Mouse (Mus musculus) layer of hippocampus, adult 8-10 months (tissue): ENCODE measurements around the gene Pf4. TPM values are rescaled to one million over a fixed set of nuclear protein-coding genes. Genes with fewer than 3 reads are reported as not detected.
"Not testable (repeated sequence)": the region's sequence is repeated elsewhere in the genome, so short reads cannot be mapped to it uniquely, and the experiment has no call there.

Source experiments
- DNase-seq, 2 experiments: peaks; one replicate each; pipeline ENCODE4 v3.0.0; 2022; ENCODE audit warnings: low spot score in 2 of 2
- microRNA-seq, 2 experiments: library from miRNA; unstranded; fragments of <30 nt; microRNA quantifications; one replicate each; pipeline ENCODE4 v1.2.0; 2022
- total RNA-seq, 4 experiments: library from RNA; stranded (reverse); gene quantifications; 2 replicates each; pipeline ENCODE4 v1.2.4; 2022

The Pf4 gene
- total RNA-seq, 4 experiments from 2014 or later, result 2.8 to 3.1 (median 2.9) TPM

DNA sequence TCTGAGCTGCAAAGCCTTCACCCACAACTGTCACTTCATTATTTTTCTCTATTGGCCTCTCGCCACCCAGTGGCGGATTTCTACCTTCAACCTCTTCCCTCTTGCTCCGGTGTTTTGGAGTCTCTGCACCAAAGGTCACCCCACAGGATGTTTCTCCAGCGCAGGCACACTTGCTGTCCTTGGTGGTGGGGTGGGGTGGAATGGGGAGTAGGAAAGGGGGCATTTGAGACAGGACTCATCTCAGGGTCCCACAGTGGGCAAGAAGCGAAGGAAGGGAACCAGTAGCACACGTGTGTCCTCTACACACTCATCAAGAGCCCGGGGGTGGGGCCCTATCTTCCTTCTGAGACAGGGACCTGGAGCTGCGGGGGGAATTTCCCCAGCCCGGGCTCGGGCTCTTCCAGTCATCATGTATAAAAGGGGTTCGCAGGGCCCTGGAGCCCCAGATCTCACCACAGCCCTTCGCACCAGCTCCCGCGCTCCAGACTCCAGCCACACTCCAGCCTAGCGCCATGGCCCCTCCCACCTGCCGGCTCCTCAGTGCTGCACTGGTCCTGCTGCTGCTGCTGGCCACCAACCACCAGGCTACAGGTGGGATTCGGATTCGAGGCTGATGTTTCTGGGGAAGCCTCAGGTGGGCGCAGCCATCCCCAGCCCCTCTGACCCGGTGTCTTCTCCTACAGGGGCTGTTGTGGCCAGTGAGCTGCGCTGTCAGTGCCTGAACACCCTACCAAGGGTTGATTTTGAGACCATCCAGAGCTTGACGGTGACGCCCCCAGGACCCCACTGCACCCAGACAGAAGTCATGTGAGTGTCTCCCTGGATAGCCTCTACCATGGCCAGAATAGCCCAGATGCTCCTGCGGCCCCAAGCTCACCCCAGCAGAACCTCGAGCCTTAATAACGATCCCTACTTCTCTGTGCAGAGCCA lies 13.7 kb downstream of the Pf4 start, which contains the start of gene Cxcl3:
Gene Cxcl3 (plus strand): TSS at position 445 of the 930 bp plus-strand sequence.
- no peak for DNase-seq

DNA sequence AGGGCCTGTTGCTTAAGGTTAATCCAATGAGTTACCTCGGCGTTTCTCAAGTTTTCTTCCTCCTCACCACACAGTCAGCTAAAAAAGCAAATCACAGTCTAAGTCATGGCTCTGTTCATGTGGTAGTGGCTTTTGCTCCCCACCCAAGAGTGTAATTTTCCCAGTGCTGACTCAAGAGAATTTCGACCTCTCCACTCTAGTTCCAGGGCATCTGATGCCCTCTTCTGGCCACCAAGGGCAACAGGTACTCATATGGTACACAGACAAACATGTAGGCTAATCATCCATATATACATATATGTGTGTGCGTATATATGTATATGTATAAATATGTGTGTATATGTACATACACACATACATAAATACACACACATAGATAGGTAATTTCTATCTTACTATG lies 15.9 kb downstream of the Pf4 start:
- DNase-seq, result no peak

- no peak for DNase-seq
These were observed 17.3 kb downstream of the Pf4 start for GRCm38 (mm10) chr5:90789306-90790073.

GRCm38 (mm10) chr5:90790074-90790502 lies 17.9 kb downstream of the Pf4 start:
- no peak for DNase-seq

DNA sequence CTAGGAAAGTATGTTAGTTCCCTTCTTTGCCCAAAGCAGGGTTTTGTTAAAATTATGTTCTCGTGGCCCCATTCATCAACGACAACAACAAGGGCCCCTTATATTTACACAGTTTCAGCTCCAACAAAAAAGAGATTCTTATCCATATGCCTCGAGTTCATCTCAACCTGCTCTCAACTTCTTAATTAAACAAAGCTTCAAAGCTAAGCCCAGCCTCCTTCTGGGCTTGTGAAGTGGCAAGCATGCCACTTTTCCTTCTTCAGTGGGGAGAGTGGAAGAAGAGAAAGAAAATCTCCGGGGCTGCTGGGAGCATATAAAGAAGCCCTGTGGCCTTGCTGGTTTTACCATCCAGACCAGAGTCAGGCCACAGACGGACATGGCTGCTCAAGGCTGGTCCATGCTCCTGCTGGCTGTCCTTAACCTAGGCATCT lies 22.0 kb downstream of the Pf4 start, which contains the start of gene Cxcl15:
Gene Cxcl15 (plus strand): TSS at position 340 of the 431 bp plus-strand sequence.
- no peak for DNase-seq

GRCm38 (mm10) chr5:90795392-90795791 lies 23.2 kb downstream of the Pf4 start:
- not testable (repeated sequence) for DNase-seq

GRCm38 (mm10) chr5:90804574-90804973 lies 32.3 kb downstream of the Pf4 start:
- no peak for DNase-seq

DNA sequence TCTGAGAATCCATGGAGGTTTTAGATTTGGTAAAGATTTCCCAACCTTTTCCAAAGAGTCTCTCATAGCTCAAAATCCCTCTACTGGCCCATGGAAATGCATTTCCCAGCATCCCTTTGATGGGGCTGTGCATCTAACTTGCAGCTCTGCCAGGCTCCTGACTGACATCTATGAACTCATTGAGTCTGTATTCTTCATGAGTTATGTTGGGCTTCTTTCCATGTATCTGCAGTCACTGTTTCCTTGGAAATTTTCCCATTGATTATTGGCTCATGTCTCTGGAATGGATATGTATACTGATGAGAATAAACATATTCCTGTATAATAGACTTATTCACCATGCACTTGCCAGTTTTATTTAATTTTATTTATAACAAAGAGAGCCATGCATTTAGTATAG lies 33.8 kb downstream of the Pf4 start:
- no peak for DNase-seq

DNA sequence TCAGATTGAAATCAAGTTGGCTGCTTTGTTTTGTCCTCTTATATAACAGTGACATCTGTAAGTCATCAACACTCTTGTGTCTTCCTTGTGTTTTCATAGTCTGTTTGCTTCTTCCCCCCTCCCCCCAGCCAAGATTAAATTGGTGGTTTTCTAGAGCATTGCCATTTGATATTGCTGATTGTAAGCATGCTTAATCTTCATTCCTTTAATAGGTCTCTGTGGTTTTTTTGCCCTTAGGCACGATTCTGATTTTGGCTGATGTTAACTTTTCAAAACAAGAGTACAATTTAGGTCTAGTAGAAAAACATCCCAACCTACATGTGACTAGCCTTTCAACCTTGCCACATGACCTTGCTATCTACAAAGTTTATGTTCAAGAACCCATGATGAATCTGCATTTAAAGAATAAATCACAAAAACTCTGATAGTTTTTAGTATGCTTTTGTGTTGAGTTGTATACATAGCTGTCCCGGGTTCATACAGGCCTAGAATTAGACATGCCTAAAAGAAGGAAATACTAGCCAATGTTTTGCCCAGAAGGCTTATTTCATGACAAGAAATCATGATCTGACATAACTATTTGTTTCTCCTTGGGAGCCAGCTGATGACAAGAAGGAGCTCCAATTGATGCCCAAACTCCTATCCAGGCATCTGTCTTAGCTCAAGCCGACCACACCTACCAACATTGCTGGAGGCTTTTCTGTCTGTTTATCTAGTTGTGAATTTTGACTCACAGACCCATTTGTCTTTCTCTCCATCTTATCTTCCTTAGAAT lies 35.1 kb downstream of the Pf4 start:
- no peak for DNase-seq

GRCm38 (mm10) chr5:90819756-90820155 lies 47.5 kb downstream of the Pf4 start:
- DNase-seq, result no peak

Small RNAs within 50 kb of the gene (microRNA-seq; reads per million reads assigned to microRNA genes)
- gene Gm24322, result 0 reads per million in 2 experiments

Other genes with a start within 250 kb of the Pf4 start
- under 1 TPM in 1 of 4 experiments, not detected in 3; 0.16 TPM for gene 5830473C10Rik, start 211.3 kb upstream of the Pf4 start, total RNA-seq
- 1 to 10 TPM in 1 of 4 experiments, under 1 TPM in 3; 0.63 to 1.6 (median 0.78) TPM for gene Rassf6, start 131.8 kb upstream of the Pf4 start, total RNA-seq
- gene Cxcl5, start 13.1 kb upstream of the Pf4 start, total RNA-seq, result 1 to 10 TPM in 2 of 4 experiments, under 1 TPM in 2; 0.39 to 4.6 (median 2.1) TPM
- gene Ppbp, start 3.9 kb upstream of the Pf4 start, total RNA-seq, result 1 to 10 TPM in 1 of 4 experiments, under 1 TPM in 2, not detected in 1; 0.32 to 1.6 (median 0.47) TPM
- not detected for gene Cxcl3, start 13.7 kb downstream of the Pf4 start, total RNA-seq
- gene Cxcl15, start 22.1 kb downstream of the Pf4 start, total RNA-seq, result not detected
- 1 to 10 TPM in 1 of 4 experiments, under 1 TPM in 1, not detected in 2; 0.41 to 1.2 TPM for gene Cxcl1, start 118.8 kb downstream of the Pf4 start, total RNA-seq
- not detected for gene Cxcl2, start 131.4 kb downstream of the Pf4 start, total RNA-seq
- 10 to 100 TPM; 14.6 to 24.1 (median 17.4) TPM for gene Mthfd2l, start 158.7 kb downstream of the Pf4 start, total RNA-seq